Mouse (Mus musculus): ENCODE results near the gene Methig1.
"Not testable (repeated sequence)": the region's sequence is repeated elsewhere in the genome, so short reads cannot be mapped to it uniquely, and the experiment has no call there.

Gene Methig1

GRCm38 (mm10) chr15:100337847-100338246, 15.1 kb upstream of the Methig1 start:
- not testable (repeated sequence) for DNase-seq (ENCODE audit: low read depth, low spot score)

GRCm38 (mm10) chr15:100341314-100341980, 11.5 kb upstream of the Methig1 start:
- not testable (repeated sequence) for DNase-seq (ENCODE audit: low read depth, low spot score)

- no peak for DNase-seq (ENCODE audit: low read depth, low spot score)
Measured at GRCm38 (mm10) chr15:100345484-100345883, 7.5 kb upstream of the Methig1 start.

- DNase-seq (ENCODE audit: low read depth, low spot score), result no peak
Measured at GRCm38 (mm10) chr15:100346761-100347160, 6.2 kb upstream of the Methig1 start.

- DNase-seq (ENCODE audit: low read depth, low spot score), result no peak
Measured at GRCm38 (mm10) chr15:100349496-100349895, 3.5 kb upstream of the Methig1 start.

GRCm38 (mm10) chr15:100351501-100352060, 1.4 kb upstream of the Methig1 start:
- no peak for DNase-seq (ENCODE audit: low read depth, low spot score)

GRCm38 (mm10) chr15:100353399-100353798, 450 bp downstream of the Methig1 start:
- DNase-seq (ENCODE audit: low read depth, low spot score), result not testable (repeated sequence)

GRCm38 (mm10) chr15:100355876-100356275, 2.9 kb downstream of the Methig1 start:
- DNase-seq (ENCODE audit: low read depth, low spot score), result no peak

GRCm38 (mm10) chr15:100364242-100364641, 11.3 kb downstream of the Methig1 start, which contains the start of gene Higd1c:
Gene Higd1c, plus strand, starts transcription at chr15:100364542.
- DNase-seq (ENCODE audit: low read depth, low spot score), result no peak

GRCm38 (mm10) chr15:100365967-100366366, 13.0 kb downstream of the Methig1 start:
- not testable (repeated sequence) for DNase-seq (ENCODE audit: low read depth, low spot score)

GRCm38 (mm10) chr15:100367119-100367518, 14.2 kb downstream of the Methig1 start:
- no peak for DNase-seq (ENCODE audit: low read depth, low spot score)

GRCm38 (mm10) chr15:100375066-100375465, 22.1 kb downstream of the Methig1 start:
- peak; percentile 41 for DNase-seq (ENCODE audit: low read depth, low spot score)

GRCm38 (mm10) chr15:100377847-100378505, 25.0 kb downstream of the Methig1 start:
- not testable (repeated sequence) for DNase-seq (ENCODE audit: low read depth, low spot score)

- no peak for DNase-seq (ENCODE audit: low read depth, low spot score)
Measured at GRCm38 (mm10) chr15:100379658-100380057, 26.7 kb downstream of the Methig1 start.

- DNase-seq (ENCODE audit: low read depth, low spot score), result no peak
Measured at GRCm38 (mm10) chr15:100380104-100380503, 27.2 kb downstream of the Methig1 start.

- DNase-seq (ENCODE audit: low read depth, low spot score), result no peak
Measured at GRCm38 (mm10) chr15:100385705-100386104, 32.8 kb downstream of the Methig1 start.

- no peak for DNase-seq (ENCODE audit: low read depth, low spot score)
Measured at GRCm38 (mm10) chr15:100387544-100388223, 34.7 kb downstream of the Methig1 start.

- DNase-seq (ENCODE audit: low read depth, low spot score), result no peak
Measured at GRCm38 (mm10) chr15:100388224-100388835, 35.4 kb downstream of the Methig1 start.

- no peak for DNase-seq (ENCODE audit: low read depth, low spot score)
Measured at GRCm38 (mm10) chr15:100388886-100389285, 35.9 kb downstream of the Methig1 start.

- no peak for DNase-seq (ENCODE audit: low read depth, low spot score)
Measured at GRCm38 (mm10) chr15:100391066-100391465, 38.1 kb downstream of the Methig1 start.

GRCm38 (mm10) chr15:100391599-100391998, 38.6 kb downstream of the Methig1 start:
- no peak for DNase-seq (ENCODE audit: low read depth, low spot score)

- no peak for DNase-seq (ENCODE audit: low read depth, low spot score)
Measured at GRCm38 (mm10) chr15:100393016-100393415, 40.1 kb downstream of the Methig1 start.
